Mouse (Mus musculus) limb, embryonic 11.5 days (tissue): ENCODE measurements around the gene Rprd1b. TPM values are rescaled to one million over a fixed set of nuclear protein-coding genes. Genes with fewer than 3 reads are reported as not detected.
"Not testable (repeated sequence)": the region's sequence is repeated elsewhere in the genome, so short reads cannot be mapped to it uniquely, and the experiment has no call there.

Experiments used
- ATAC-seq: fragments of 200-750 bp; cut with Nextera tagmentation; 2 replicates; pipeline ENCODE4 v1.8.0; 2017; ENCODE audit warnings: low read depth; ENCODE audit not compliant: insufficient number of reproducible peaks, low FRiP score, low TSS enrichment
- DNase-seq: peaks from one replicate; pipeline ENCODE4 v3.0.0-alpha.2; 2015; ENCODE audit warnings: low spot score
- H3K27ac ChIP-seq: fragments of 300-500 bp; sonication (generic); replicated peaks from 2 replicates; pipeline ENCODE4 v1.5.1; 2014; ENCODE audit warnings: low read depth, mild to moderate bottlenecking, low read length
- H3K27me3 ChIP-seq: fragments of 300-500 bp; sonication (generic); 2 replicates; pipeline ENCODE4 v1.6.1; 2014; ENCODE audit warnings: mild to moderate bottlenecking, low read length, mixed read lengths; ENCODE audit not compliant: control insufficient read depth, insufficient read depth
- H3K36me3 ChIP-seq: fragments of 300-500 bp; sonication (generic); 2 replicates; pipeline ENCODE4 v1.6.1; 2014; ENCODE audit warnings: mild to moderate bottlenecking, low read length, moderate library complexity, mixed read lengths; ENCODE audit not compliant: control insufficient read depth, insufficient read depth
- H3K4me1 ChIP-seq: fragments of 300-500 bp; sonication (generic); 2 replicates; pipeline ENCODE4 v1.6.1; 2014; ENCODE audit warnings: low read length, mixed read lengths; ENCODE audit not compliant: control insufficient read depth, insufficient read depth
- H3K4me2 ChIP-seq: fragments of 300-500 bp; sonication (generic); 2 replicates; pipeline ENCODE4 v1.6.1; 2014; ENCODE audit warnings: low read depth, mild to moderate bottlenecking, moderate library complexity; ENCODE audit not compliant: severe bottlenecking
- H3K4me3 ChIP-seq: fragments of 300-500 bp; sonication (generic); 2 replicates; pipeline ENCODE4 v1.5.1; 2014; ENCODE audit warnings: low read depth, low read length
- H3K9ac ChIP-seq: fragments of 300-500 bp; sonication (generic); 2 replicates; pipeline ENCODE4 v1.6.1; 2014; ENCODE audit warnings: mild to moderate bottlenecking, low read length
- H3K9me3 ChIP-seq: fragments of 300-500 bp; sonication (generic); 2 replicates; pipeline ENCODE4 v1.6.1; 2016; ENCODE audit warnings: low read length; ENCODE audit not compliant: control insufficient read depth
- WGBS: fragments of 180-500 bp; shearing (Covaris S2); extraction: QIAGEN DNeasy Blood & Tissue Kit; methylation state at CpG from one replicate; pipeline ENCODE4 v1.1.7; 2014; 5-methylcytosine and 5-hydroxymethylcytosine counted together
- polyA plus RNA-seq: library from polyadenylated mRNA; unstranded; fragments of >200 nt; fragmentation: Nextera tagmentation; extraction: Ambion mirVana; gene quantifications from 2 replicates; pipeline ENCODE4 v1.2.1, GENCODE M21; 2014

Gene Rprd1b
- polyA plus RNA-seq, 1 experiment from 2014 or later = 64.7 TPM

- H3K36me3 ChIP-seq = peaks cover 20% of the 10 kb centered on the region
Observed at GRCm38 (mm10) chr2:158047903-158048302, 19.6 kb downstream of the Rprd1b start.

GRCm38 (mm10) chr2:158048718-158049117, 20.4 kb downstream of the Rprd1b start:
- Histone ChIP-seq H3K4me2 (no peak overlapping the region), H3K4me3 (no peak overlapping the region), H3K9ac (no peak overlapping the region), H3K4me1 (no peaks in the 10 kb centered on the region), H3K27me3 (no peaks in the 10 kb centered on the region), H3K9me3 (no peaks in the 10 kb centered on the region), H3K27ac (no peak overlapping the region), H3K36me3 (peaks cover 15% of the 10 kb centered on the region)
- DNase-seq = no peak
- WGBS = 98% methylated on average over 1 of the region's 1 CpGs
- no peak for ATAC-seq

More at GRCm38 (mm10) chr2:158047903-158048302, 19.6 kb downstream of the Rprd1b start:
- Histone ChIP-seq H3K9me3 (no peaks in the 10 kb centered on the region), H3K27me3 (no peaks in the 10 kb centered on the region), H3K4me2 (no peak overlapping the region), H3K27ac (no peak overlapping the region), H3K9ac (no peak overlapping the region), H3K4me3 (no peak overlapping the region), H3K4me1 (no peaks in the 10 kb centered on the region)
- DNase-seq = peak; percentile 68
- 71% methylated on average over 3 of the region's 3 CpGs for WGBS
- ATAC-seq = no peak

- Histone ChIP-seq H3K27ac (no peak overlapping the region), H3K9ac (no peak overlapping the region), H3K4me1 (no peaks in the 10 kb centered on the region), H3K27me3 (no peaks in the 10 kb centered on the region), H3K9me3 (no peaks in the 10 kb centered on the region), H3K36me3 (peaks cover 13% of the 10 kb centered on the region), H3K4me3 (no peak overlapping the region), H3K4me2 (no peak overlapping the region)
- ATAC-seq = no peak
- WGBS = 96% methylated on average over 8 of the region's 8 CpGs
- no peak for DNase-seq
Observed at GRCm38 (mm10) chr2:158050116-158050515, 21.8 kb downstream of the Rprd1b start.

- peaks cover 16% of the 10 kb centered on the region for H3K36me3 ChIP-seq
- 92% methylated on average over 3 of the region's 3 CpGs for WGBS
- H3K9ac ChIP-seq = no peak overlapping the region
Observed at GRCm38 (mm10) chr2:158054596-158054995, 26.3 kb downstream of the Rprd1b start.

GRCm38 (mm10) chr2:158055383-158055782, 27.1 kb downstream of the Rprd1b start:
- DNase-seq = not testable (repeated sequence)
- 88% methylated on average over 8 of the region's 8 CpGs for WGBS

More at GRCm38 (mm10) chr2:158054596-158054995, 26.3 kb downstream of the Rprd1b start:
- ATAC-seq = no peak
- Histone ChIP-seq H3K4me2 (no peak overlapping the region), H3K27me3 (no peaks in the 10 kb centered on the region), H3K27ac (no peak overlapping the region), H3K9me3 (no peaks in the 10 kb centered on the region), H3K4me1 (no peaks in the 10 kb centered on the region), H3K4me3 (no peak overlapping the region)
- no peak for DNase-seq

GRCm38 (mm10) chr2:158057030-158057429, 28.7 kb downstream of the Rprd1b start:
- Histone ChIP-seq H3K4me2 (no peak overlapping the region), H3K36me3 (peaks cover 18% of the 10 kb centered on the region), H3K4me3 (no peak overlapping the region), H3K9me3 (no peaks in the 10 kb centered on the region), H3K9ac (no peak overlapping the region), H3K4me1 (no peaks in the 10 kb centered on the region), H3K27ac (no peak overlapping the region), H3K27me3 (no peaks in the 10 kb centered on the region)
- DNase-seq = no peak
- 98% methylated on average over 3 of the region's 3 CpGs for WGBS
- ATAC-seq = no peak

More at GRCm38 (mm10) chr2:158055383-158055782, 27.1 kb downstream of the Rprd1b start:
- not testable (repeated sequence) for H3K27me3 ChIP-seq, ATAC-seq, H3K4me1 ChIP-seq, H3K27ac ChIP-seq, H3K4me3 ChIP-seq, H3K9me3 ChIP-seq, H3K9ac ChIP-seq, H3K4me2 ChIP-seq
- peaks cover 18% of the 10 kb centered on the region for H3K36me3 ChIP-seq

GRCm38 (mm10) chr2:158058534-158058933, 30.2 kb downstream of the Rprd1b start:
- H3K9ac ChIP-seq = no peak overlapping the region
- DNase-seq (no peak), ATAC-seq (no peak)
- no peak overlapping the region for H3K4me2 ChIP-seq
- peaks cover 18% of the 10 kb centered on the region for H3K36me3 ChIP-seq
- H3K4me1 ChIP-seq = no peaks in the 10 kb centered on the region
- no peak overlapping the region for H3K4me3 ChIP-seq
- no peaks in the 10 kb centered on the region for H3K27me3 ChIP-seq
- WGBS = 93% methylated on average over 10 of the region's 10 CpGs
- H3K27ac ChIP-seq = no peak overlapping the region
- no peaks in the 10 kb centered on the region for H3K9me3 ChIP-seq

- DNase-seq (no peak), ATAC-seq (no peak)
- 83% methylated on average over 8 of the region's 8 CpGs for WGBS
- H3K36me3 ChIP-seq = peaks cover 23% of the 10 kb centered on the region
- no peaks in the 10 kb centered on the region for H3K9me3 ChIP-seq
- no peak overlapping the region for H3K27ac ChIP-seq
- no peak overlapping the region for H3K9ac ChIP-seq
- H3K4me2 ChIP-seq = no peak overlapping the region
- no peaks in the 10 kb centered on the region for H3K4me1 ChIP-seq
- no peaks in the 10 kb centered on the region for H3K27me3 ChIP-seq
- H3K4me3 ChIP-seq = no peak overlapping the region
Observed at GRCm38 (mm10) chr2:158059666-158060105, 31.4 kb downstream of the Rprd1b start.

GRCm38 (mm10) chr2:158063036-158063435, 34.7 kb downstream of the Rprd1b start:
- H3K9ac ChIP-seq = no peak overlapping the region
- ATAC-seq (no peak), DNase-seq (no peak)
- peaks cover 13% of the 10 kb centered on the region; the same call in 1 of the 2 replicates for H3K36me3 ChIP-seq
- no peak overlapping the region for H3K4me3 ChIP-seq
- H3K9me3 ChIP-seq = no peaks in the 10 kb centered on the region
- H3K27me3 ChIP-seq = no peaks in the 10 kb centered on the region
- H3K4me1 ChIP-seq = no peaks in the 10 kb centered on the region
- H3K27ac ChIP-seq = no peak overlapping the region
- no peak overlapping the region for H3K4me2 ChIP-seq
- 91% methylated on average over 3 of the region's 3 CpGs for WGBS
